Mouse (Mus musculus) liver, postnatal 0 days (tissue): Measurements from ENCODE around the gene Jmy.

ENCODE experiments used
- CTCF ChIP-seq: sonication (generic); IDR thresholded peaks from 2 replicates; pipeline ENCODE4 v1.5.1; 2016; ENCODE audit warnings: antibody characterized with exemption, low read depth
- EP300 ChIP-seq: IDR thresholded peaks from 2 replicates; pipeline ENCODE4 v1.6.1; 2016; ENCODE audit warnings: antibody characterized with exemption, low read depth, mild to moderate bottlenecking

GRCm38 (mm10) chr13:93546011-93546410, 46.4 kb upstream of the Jmy start:
- TF ChIP-seq CTCF (no peak), EP300 (no peak)
